Mouse (Mus musculus) liver, embryonic 13.5 days (tissue): Measurements from ENCODE around the gene Ush1g. TPM values are rescaled to one million over a fixed set of nuclear protein-coding genes. Genes with fewer than 3 reads are reported as not detected.

Source experiments
- ATAC-seq: fragments of 200-750 bp; cut with Nextera tagmentation; 2 replicates; pipeline ENCODE4 v1.8.0; 2017; ENCODE audit warnings: low read depth, mild to moderate bottlenecking, moderate number of reproducible peaks, moderate library complexity
- DNase-seq: peaks from one replicate; pipeline ENCODE4 v3.0.0; 2022
- H3K27ac ChIP-seq: fragments of 300-500 bp; sonication (generic); 2 replicates; pipeline ENCODE4 v1.5.1; 2015; ENCODE audit warnings: moderate library complexity, mild to moderate bottlenecking, inconsistent platforms
- H3K27me3 ChIP-seq: fragments of 300-500 bp; sonication (generic); 2 replicates; pipeline ENCODE4 v1.6.1; 2015; ENCODE audit warnings: mild to moderate bottlenecking, inconsistent platforms
- H3K36me3 ChIP-seq: fragments of 300-500 bp; sonication (generic); 2 replicates; pipeline ENCODE4 v1.6.1; 2015; ENCODE audit warnings: mild to moderate bottlenecking, inconsistent platforms
- H3K4me1 ChIP-seq: fragments of 300-500 bp; sonication (generic); replicated peaks from 2 replicates; pipeline ENCODE4 v1.6.1; 2015; ENCODE audit warnings: inconsistent platforms
- H3K4me2 ChIP-seq: fragments of 300-500 bp; sonication (generic); 2 replicates; pipeline ENCODE4 v1.6.1; 2015; ENCODE audit warnings: inconsistent platforms, mild to moderate bottlenecking, moderate library complexity
- H3K4me3 ChIP-seq: fragments of 300-500 bp; sonication (generic); replicated peaks from 2 replicates; pipeline ENCODE4 v1.5.1; 2015; ENCODE audit warnings: mild to moderate bottlenecking, inconsistent platforms
- H3K9ac ChIP-seq: fragments of 300-500 bp; sonication (generic); 2 replicates; pipeline ENCODE4 v1.6.1; 2015; ENCODE audit warnings: mild to moderate bottlenecking, inconsistent platforms
- H3K9me3 ChIP-seq: fragments of 300-500 bp; sonication (generic); replicated peaks from 2 replicates; pipeline ENCODE4 v1.6.1; 2016; ENCODE audit warnings: inconsistent platforms
- WGBS: fragments of 180-500 bp; shearing (Covaris S2); methylation state at CpG from one replicate; pipeline ENCODE4 v1.1.7; 2015; ENCODE audit not compliant: insufficient replicate concordance; 5-methylcytosine and 5-hydroxymethylcytosine counted together
- polyA plus RNA-seq: library from polyadenylated mRNA; unstranded; fragments of >200 nt; fragmentation: Nextera tagmentation; extraction: Ambion mirVana; gene quantifications from 2 replicates; pipeline ENCODE4 v1.2.1, GENCODE M21; 2015

Gene Ush1g
- polyA plus RNA-seq, 1 experiment from 2014 or later: 0.07 TPM

DNA sequence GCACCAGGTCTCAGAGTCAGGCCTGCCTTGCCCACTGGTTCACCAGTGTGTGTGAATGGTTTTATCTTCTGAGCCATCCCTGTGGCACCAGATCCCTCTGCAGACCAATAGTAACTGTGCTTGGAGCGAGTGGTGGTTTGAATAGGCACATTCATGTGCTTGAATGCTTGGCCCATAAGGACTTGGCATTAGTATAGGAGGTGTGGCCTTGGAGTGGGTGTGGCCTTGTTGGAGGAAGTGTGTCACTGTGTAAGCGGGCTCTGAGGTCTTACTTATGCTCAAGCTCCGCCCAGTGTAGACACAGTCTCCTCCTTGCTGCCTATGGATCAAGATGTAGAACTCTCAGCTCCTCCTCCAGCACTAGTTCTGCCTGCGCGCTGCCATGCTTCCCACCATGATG, 34.5 kb downstream of the Ush1g start:
- WGBS: 73% methylated on average over 5 of the region's 5 CpGs
- no peak overlapping the region for H3K4me2 ChIP-seq
- no peak overlapping the region for H3K9ac ChIP-seq
- no peak overlapping the region for H3K4me3 ChIP-seq
- peaks cover 18% of the 10 kb centered on the region for H3K4me1 ChIP-seq
- no peak overlapping the region for H3K27ac ChIP-seq
- no peak for DNase-seq
- H3K27me3 ChIP-seq: no peaks in the 10 kb centered on the region
- no peak for ATAC-seq
- H3K9me3 ChIP-seq: no peaks in the 10 kb centered on the region
- H3K36me3 ChIP-seq: no peaks in the 10 kb centered on the region

DNA sequence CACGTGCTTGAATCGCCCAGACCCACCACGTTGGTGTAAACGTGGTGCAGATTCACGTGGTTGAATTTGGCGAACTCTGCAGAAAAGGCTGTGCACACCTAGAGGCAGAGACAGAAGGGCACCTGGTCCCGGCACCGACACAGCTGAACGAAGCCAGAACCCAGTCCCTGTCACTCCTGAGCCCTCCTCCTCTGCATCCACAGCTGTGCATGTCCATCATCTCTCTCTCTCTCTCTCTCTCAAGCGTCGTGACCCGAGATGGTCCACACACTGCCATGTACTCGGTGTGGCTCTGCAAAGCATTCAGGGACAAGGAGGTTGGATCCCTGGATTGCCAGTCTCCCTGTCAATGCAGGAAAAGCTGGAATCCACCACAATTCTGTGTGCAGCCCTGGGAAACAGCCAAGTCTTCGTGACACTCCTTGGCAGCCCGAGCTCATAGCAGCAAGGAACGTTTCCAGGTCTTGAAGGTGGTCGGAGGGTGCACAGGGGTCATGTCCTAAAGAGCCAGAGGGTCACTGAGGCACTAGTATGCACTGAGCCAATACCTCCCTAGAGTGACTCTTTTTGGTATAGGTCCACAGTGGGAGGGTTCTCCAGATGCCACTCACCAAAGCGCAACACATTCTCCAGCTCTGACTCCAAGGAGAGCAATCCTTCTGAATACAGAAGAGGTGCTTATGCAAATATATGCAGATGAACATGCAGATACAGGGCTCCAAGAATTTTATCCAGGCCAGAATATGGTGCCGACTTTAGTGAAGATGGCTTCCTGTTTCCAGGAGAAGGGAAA, 35.4 kb downstream of the Ush1g start:
- Histone ChIP-seq H3K9me3 (no peaks in the 10 kb centered on the region), H3K27ac (no peak overlapping the region), H3K9ac (no peak overlapping the region), H3K4me1 (peaks cover 9% of the 10 kb centered on the region), H3K36me3 (no peaks in the 10 kb centered on the region), H3K4me3 (no peak overlapping the region), H3K27me3 (no peaks in the 10 kb centered on the region), H3K4me2 (no peak overlapping the region)
- DNase-seq: no peak
- ATAC-seq: no peak
- WGBS: 63% methylated on average over 19 of the region's 19 CpGs

DNA sequence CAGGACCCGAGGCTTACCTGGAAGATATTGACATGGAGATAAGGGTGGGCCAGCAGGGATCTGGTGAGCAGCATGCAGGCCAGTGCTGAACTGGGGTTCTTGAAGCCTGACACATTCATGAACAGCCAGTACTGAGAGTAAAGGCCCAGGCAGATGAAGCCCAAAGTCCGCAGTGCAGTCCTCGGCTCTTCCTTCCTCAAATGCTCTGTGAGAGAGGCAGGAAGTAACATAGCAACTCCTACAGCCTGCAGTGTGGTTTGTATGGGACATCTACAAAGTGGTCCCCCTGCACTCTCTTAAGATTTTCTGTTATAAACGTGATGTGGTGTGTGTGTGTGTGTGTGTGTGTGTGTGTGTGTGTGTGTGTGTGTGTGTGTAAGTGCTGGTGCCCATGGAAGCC, 36.6 kb downstream of the Ush1g start:
- Histone ChIP-seq H3K27me3 (no peaks in the 10 kb centered on the region), H3K9ac (no peak overlapping the region), H3K4me2 (no peak overlapping the region), H3K4me3 (no peak overlapping the region), H3K36me3 (no peaks in the 10 kb centered on the region), H3K27ac (no peak overlapping the region), H3K9me3 (no peaks in the 10 kb centered on the region), H3K4me1 (peaks cover under 1% of the 10 kb centered on the region)
- no peak for DNase-seq
- no peak for ATAC-seq
- 18% methylated on average over 4 of the region's 4 CpGs for WGBS

DNA sequence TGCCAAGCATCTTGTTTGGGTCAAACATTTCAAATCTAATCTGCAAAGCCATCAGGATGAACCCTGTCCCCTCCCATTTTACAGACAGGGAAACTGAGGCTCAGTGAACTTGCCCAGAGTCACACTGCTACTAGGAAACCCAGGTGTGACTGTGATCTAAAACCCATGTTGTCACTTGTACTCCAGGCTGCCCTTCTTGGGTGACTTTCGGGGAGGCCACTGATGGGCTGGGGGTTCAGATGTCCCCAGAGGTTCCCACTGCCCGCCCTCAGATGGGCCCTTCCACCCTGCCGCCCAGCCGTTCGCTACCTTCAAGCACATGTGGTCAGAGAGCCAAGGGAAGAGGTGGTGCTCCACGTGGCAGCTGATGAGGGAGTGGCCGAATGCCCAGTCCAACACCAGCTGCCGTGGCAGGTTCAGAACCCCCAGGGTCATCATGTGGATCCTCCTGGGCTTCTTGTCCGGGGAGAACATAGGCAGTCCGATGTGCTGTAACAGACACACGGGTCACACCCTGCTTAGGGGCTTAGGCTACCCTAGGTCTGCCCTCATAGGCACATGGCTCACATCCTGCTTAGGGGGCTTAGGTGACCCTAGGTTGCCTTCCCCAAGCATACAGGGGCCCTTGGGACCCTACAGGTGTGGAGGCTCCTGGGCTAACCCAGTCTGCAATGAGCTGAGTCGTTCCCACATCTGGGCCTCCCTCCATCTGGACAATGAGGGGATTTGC, 37.8 kb downstream of the Ush1g start:
- no peaks in the 10 kb centered on the region for H3K9me3 ChIP-seq
- ATAC-seq (no peak), DNase-seq (no peak)
- no peak overlapping the region for H3K9ac ChIP-seq
- no peak overlapping the region for H3K27ac ChIP-seq
- WGBS: 73% methylated on average over 12 of the region's 12 CpGs
- no peak overlapping the region for H3K4me3 ChIP-seq
- no peak overlapping the region for H3K4me2 ChIP-seq
- H3K27me3 ChIP-seq: no peaks in the 10 kb centered on the region
- H3K36me3 ChIP-seq: no peaks in the 10 kb centered on the region
- peaks cover 12% of the 10 kb centered on the region for H3K4me1 ChIP-seq

DNA sequence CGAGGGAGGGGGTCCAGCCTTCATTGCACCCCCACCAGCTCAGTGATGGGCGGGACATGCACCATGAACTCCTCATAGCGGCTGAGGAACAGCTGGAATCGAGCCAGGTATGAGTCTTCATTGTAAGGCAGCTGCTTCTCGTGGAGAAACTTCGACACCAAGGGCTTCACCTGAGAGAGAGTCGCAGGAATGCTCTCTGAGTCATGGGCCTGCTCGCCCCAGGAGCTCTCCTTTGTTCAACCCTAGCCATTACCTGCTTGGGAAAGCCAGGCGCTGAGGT, 38.4 kb downstream of the Ush1g start:
- Histone ChIP-seq H3K27ac (no peak overlapping the region), H3K4me3 (no peak overlapping the region), H3K4me1 (peaks cover 18% of the 10 kb centered on the region), H3K9ac (no peak overlapping the region), H3K4me2 (no peak overlapping the region), H3K27me3 (no peaks in the 10 kb centered on the region), H3K9me3 (no peaks in the 10 kb centered on the region), H3K36me3 (no peaks in the 10 kb centered on the region)
- WGBS: 67% methylated on average over 9 of the region's 9 CpGs
- ATAC-seq (no peak), DNase-seq (no peak)

DNA sequence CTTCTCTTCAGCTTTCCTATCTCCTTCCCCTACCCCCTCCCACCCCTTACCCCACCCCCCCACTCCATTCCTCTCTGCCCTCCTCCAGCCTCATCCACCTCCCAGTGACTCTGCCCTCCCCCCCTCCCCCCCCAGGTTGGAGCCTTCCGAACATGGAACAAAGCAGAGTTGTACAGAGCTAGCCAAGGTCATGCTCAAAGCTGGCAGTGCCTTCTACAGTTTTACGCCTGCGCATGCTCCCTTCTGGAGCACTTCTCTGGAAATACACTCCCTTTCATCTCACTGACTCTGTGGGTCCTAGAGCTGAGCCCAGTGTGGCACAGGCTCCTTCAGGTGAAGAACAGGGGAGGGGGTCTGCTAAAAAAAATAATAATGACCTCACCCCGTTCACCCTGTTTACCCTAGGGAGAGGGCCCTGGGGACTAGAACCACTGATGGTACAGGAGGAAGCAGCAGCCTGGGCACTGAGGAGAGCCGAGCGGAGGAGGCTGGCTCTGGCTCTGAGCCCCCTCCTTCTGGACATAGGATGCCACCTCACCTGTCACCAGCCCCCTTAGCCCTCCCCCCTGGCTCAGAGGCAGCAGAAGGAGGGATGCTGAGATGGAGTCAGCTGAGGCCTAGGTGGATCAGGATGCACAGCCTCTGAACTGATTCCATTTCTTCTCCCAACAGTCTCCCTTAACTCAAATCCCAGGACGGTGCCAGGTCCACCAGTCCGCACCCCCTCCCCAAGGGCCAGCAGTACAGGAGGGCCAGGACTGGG, 38.9 kb downstream of the Ush1g start:
- Histone ChIP-seq H3K27me3 (no peaks in the 10 kb centered on the region), H3K27ac (no peak overlapping the region), H3K9me3 (no peaks in the 10 kb centered on the region), H3K36me3 (no peaks in the 10 kb centered on the region), H3K9ac (no peak overlapping the region), H3K4me1 (peaks cover 23% of the 10 kb centered on the region), H3K4me3 (no peak overlapping the region), H3K4me2 (no peak overlapping the region)
- DNase-seq: no peak
- WGBS: 74% methylated on average over 8 of the region's 8 CpGs
- ATAC-seq: no peak

DNA sequence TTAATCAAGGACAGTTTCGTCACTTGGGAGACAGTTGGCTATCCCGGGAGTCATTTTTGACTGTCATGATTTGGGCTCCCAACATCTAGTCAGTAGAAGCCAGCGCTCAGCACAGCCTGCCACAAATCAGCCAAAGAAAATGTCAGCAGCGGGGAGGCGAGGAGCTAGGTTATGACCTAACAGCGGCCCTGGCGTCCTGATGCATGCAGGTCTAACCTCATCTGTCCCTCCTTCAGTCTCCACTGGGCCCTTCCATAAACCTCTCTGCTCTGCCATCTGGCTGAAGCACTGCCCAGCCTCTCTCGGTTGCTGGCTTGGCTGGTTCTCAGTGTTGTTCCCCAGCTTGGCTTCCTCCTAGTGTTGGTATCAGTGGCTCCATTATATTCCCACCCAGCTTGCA, 39.5 kb downstream of the Ush1g start:
- WGBS: 70% methylated on average over 8 of the region's 8 CpGs
- no peaks in the 10 kb centered on the region for H3K9me3 ChIP-seq
- H3K4me2 ChIP-seq: no peak overlapping the region
- peaks cover 27% of the 10 kb centered on the region for H3K4me1 ChIP-seq
- H3K27me3 ChIP-seq: no peaks in the 10 kb centered on the region
- no peak overlapping the region for H3K4me3 ChIP-seq
- no peak for DNase-seq
- no peak for ATAC-seq
- H3K27ac ChIP-seq: no peak overlapping the region
- H3K36me3 ChIP-seq: no peaks in the 10 kb centered on the region
- no peak overlapping the region for H3K9ac ChIP-seq

DNA sequence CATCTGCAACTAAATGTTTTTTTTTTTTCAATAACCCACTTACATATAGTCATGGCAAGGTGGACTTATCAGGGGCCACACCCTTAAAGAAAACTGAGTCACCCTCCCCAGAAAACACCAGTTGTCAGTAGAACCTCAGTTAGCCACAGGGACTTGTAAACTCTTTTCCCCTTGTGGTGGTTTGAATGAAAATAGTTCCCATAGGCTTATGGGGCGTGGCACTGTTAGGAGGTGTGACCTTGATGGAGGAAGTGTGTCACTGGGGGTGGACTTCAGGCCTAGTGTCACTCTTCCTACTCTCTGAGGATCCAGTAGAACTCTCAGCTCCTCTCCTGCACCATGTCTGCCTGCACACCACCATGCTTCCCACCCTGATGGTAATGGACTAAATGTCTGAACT, 42.1 kb downstream of the Ush1g start:
- Histone ChIP-seq H3K4me1 (peaks cover 46% of the 10 kb centered on the region), H3K27me3 (no peaks in the 10 kb centered on the region), H3K36me3 (no peaks in the 10 kb centered on the region), H3K9ac (no peak overlapping the region), H3K4me3 (no peak overlapping the region), H3K27ac (peak overlapping the region; percentile 23; the same call in 1 of the 2 replicates), H3K4me2 (no peak overlapping the region), H3K9me3 (no peaks in the 10 kb centered on the region)
- peak; percentile 56 for DNase-seq
- ATAC-seq: no peak
- 39% methylated on average over 1 of the region's 1 CpGs for WGBS

DNA sequence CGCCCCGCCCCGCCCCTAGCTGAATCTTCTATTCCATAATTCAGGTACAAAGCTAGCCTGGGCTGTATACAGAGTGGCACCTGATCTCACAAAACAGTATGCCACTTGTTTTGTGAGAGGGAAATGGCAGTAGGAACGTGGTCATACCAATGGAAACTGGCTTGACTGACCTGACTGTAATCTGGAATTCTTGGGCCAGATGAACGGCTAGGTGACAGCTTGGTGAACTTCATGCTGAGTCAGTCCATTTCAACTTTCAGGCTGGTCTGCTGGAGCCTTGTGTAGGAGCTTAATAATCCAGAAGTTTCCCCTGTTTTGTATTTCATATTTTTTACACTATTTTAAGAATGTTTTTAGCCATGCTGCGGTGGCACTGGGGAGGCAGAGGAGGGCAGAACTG, 43.7 kb downstream of the Ush1g start:
- WGBS: 68% methylated on average over 6 of the region's 6 CpGs
- DNase-seq (peak; percentile 19), ATAC-seq (no peak)
- H3K9ac ChIP-seq: peak overlapping the region; percentile 77; the same call in 1 of the 2 replicates
- peak overlapping the region; percentile 93 for H3K4me2 ChIP-seq
- H3K36me3 ChIP-seq: no peaks in the 10 kb centered on the region
- peak overlapping the region; percentile 70 for H3K4me3 ChIP-seq
- H3K27me3 ChIP-seq: no peaks in the 10 kb centered on the region
- peaks cover 60% of the 10 kb centered on the region for H3K4me1 ChIP-seq
- no peak overlapping the region for H3K27ac ChIP-seq
- no peaks in the 10 kb centered on the region for H3K9me3 ChIP-seq

DNA sequence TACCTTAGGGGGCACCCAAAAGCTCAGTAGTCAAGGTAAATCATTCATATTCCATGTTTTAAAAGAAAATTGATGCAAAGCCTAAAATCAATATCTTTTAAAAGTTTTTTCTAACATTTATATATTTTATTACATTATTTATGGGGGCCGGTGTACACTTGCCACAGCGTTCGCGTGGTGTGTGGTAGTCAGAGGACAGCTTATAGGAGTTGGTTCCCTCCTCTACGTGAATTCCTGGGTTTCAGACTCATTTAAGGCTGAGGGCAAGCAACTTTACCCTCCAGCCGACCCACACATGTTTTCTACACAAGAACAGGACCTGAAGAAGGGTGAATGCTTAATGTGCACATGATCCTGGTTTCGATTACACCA, 44.3 kb downstream of the Ush1g start:
- H3K36me3 ChIP-seq: no peaks in the 10 kb centered on the region
- no peaks in the 10 kb centered on the region for H3K27me3 ChIP-seq
- peak overlapping the region; percentile 70 for H3K4me3 ChIP-seq
- no peak; the same call in 1 of the 2 replicates for ATAC-seq
- 16% methylated on average over 7 of the region's 7 CpGs for WGBS
- peak overlapping the region; percentile 93 for H3K4me2 ChIP-seq
- H3K4me1 ChIP-seq: peaks cover 66% of the 10 kb centered on the region
- H3K9me3 ChIP-seq: no peaks in the 10 kb centered on the region
- no peak for DNase-seq
- H3K9ac ChIP-seq: peak overlapping the region; percentile 77
- H3K27ac ChIP-seq: peak overlapping the region; percentile 85

DNA sequence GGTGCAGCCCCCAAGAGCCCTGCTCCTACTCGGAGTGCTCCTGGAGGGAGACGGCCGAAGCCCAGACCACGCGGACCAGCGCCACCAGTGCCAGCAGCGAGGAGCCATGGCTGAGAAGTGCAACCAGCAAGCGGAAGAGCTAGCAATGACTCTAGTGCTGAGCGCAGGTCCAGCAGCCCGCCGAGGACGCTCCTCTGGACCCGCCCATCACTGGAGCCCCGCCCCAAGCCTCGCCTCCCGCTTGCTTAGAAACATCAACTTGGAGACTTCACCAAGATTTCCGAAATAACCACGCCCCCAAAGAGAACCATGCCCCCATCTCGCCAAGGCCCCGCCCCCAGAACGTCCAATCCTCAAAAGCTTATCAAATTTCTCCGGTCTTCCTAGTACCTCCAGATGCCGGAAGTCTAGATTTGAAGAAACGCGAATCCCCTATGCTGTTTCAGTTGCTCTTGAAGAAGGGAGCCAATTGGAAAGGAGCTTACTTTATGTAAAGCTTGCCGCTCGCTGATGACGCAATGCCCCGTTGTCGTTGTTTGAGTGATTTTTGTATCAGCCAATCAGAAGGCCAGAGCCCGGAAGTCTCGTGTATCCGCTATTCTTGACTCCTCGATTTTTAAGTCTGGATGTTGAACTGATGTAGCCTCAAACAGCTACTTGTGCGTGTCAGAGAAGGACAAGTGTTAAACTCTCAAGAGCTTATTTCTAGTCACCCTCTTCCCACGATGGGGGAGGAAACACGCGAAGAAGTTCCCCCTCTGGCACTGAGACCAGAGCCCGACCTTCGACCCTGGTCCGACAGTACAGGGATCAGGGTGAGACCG, 44.8 kb downstream of the Ush1g start, which contains the start of gene Fdxr:
Gene Fdxr, minus strand, starts transcription at position 271 of the 824 bp plus-strand sequence.
- Histone ChIP-seq H3K27ac (peak within 1 kb of the TSS; percentile 85), H3K27me3 (no peaks in the 10 kb centered on the region), H3K9me3 (no peaks in the 10 kb centered on the region), H3K9ac (peak within 1 kb of the TSS; percentile 84), H3K4me1 (peaks cover 70% of the 10 kb centered on the region), H3K4me3 (peak within 1 kb of the TSS; percentile 70), H3K4me2 (peak within 1 kb of the TSS; percentile 93), H3K36me3 (no peaks in the 10 kb centered on the region)
- DNase-seq (peak; percentile 98), ATAC-seq (peak; percentile 92)
- under 1% methylated on average over 42 of the region's 42 CpGs for WGBS
